Mouse (Mus musculus) Patski (cell line): ENCODE results near the gene Ipmk. TPM values are rescaled to one million over a fixed set of nuclear protein-coding genes. Genes with fewer than 3 reads are reported as not detected.
A peak's percentile ranks its signal among the peaks of the same experiment; 100 is the strongest.

Source experiments
- ATAC-seq: fragments of 100-300 bp; one replicate; pipeline ENCODE4 v1.8.0; 2021
- CTCF ChIA-PET: fragments of 350-600 bp; sonication (Branson Sonifier 250); formaldehyde crosslinking; loops from one replicate; lab custom pipeline; 2022; ENCODE audit warnings: inconsistent platforms; lab: Charles Lee
- POLR2A ChIA-PET: fragments of 350-600 bp; sonication (Branson Sonifier 250); formaldehyde crosslinking; loops from one replicate; lab custom pipeline; 2022; ENCODE audit warnings: antibody characterized with exemption, inconsistent platforms; lab: Charles Lee
- DNase-seq: peaks from one replicate; pipeline ENCODE4 v3.0.0-alpha.2; 2011; ENCODE audit warnings: low read depth, low spot score
- H3K27me3 ChIP-seq: fragments of 371-371 bp; one replicate; pipeline ENCODE4 v1.5.1; 2021
- CTCF ChIP-seq: fragments of 100-300 bp; IDR thresholded peaks from one replicate; pipeline ENCODE4 v1.5.1; 2021
- in situ Hi-C: fragments of 300-500 bp; cut with MboI; formaldehyde crosslinking; loops from 3 replicates; pipeline ENCODE4 v1.11.1; 2018; ENCODE audit warnings: low pct_unique_long_range_greater_than_20kb, mixed read lengths
- polyA plus RNA-seq: library from polyadenylated mRNA; unstranded; gene quantifications from one replicate; pipeline ENCODE4 v1.2.3, GENCODE M21; 2021

The Ipmk gene
- polyA plus RNA-seq, 1 experiment from 2014 or later, result 73.9 TPM

DNA sequence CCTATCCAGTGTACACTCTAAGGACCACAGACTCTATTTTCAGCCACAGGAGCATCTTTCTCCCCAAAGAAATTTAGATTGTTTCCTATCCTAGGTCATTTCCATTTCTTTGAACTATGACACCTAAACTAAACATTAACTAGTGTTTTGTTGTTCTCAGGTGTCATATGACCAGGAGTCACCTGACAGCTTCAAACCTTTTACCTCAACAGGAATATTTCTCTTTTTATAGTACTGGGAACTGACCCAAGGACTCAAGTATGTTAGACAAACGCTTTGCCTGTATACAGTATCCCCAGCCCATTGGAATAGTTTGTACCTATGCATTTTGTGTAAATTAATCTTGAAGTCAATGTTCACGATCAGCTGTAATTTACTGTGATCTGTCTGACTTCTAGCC lies 9.8 kb upstream of the Ipmk start:
- no peaks in the 10 kb centered on the region for H3K27me3 ChIP-seq
- ATAC-seq (no peak), DNase-seq (no peak)
- CTCF ChIA-PET, result interaction anchor here (1.1 to 2.4 kb wide), 4 partner anchors 10 to 63 kb away, joined by 3 to 11 read pairs (median 4); partner anchors contain the start of gene Ipmk
- no peak for TF ChIP-seq CTCF
- in situ Hi-C loops, result no loop called here
- POLR2A ChIA-PET, result no interaction called here

- DNase-seq (no peak), ATAC-seq (no peak)
- no peak for TF ChIP-seq CTCF
- ChIA-PET CTCF (interaction anchor here (1.1 to 2.4 kb wide), 5 partner anchors 9 to 63 kb away, joined by 3 to 11 read pairs (median 4); partner anchors contain the start of gene Ipmk), POLR2A (no interaction called here)
- in situ Hi-C loops, result no loop called here
- no peaks in the 10 kb centered on the region for H3K27me3 ChIP-seq
Observed at GRCm38 (mm10) chr10:71338156-71338905, 9.2 kb upstream of the Ipmk start.

DNA sequence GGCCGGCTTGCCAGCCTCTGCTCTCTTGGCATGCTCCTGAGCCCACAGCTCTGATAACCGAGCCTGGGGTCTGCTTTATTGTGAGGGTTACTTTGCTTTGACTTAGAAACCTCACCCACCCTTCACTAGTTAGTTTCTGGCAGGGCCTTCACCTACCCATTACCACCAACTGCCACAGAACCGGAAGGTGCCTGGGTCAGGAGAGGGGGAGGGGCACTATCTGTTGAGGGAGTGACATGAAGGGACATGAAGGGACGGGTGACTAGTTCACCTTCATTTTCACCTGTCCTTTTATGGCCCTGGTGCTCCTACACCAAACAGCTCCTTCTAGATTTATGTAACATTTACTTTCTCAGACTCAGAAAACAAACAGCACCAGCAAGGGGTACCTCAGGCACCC lies 8.1 kb upstream of the Ipmk start:
- in situ Hi-C loops, result no loop called here
- DNase-seq (no peak), ATAC-seq (no peak)
- ChIA-PET CTCF (interaction anchor here (1.7 to 2.4 kb wide), 2 partner anchors 13 to 62 kb away, joined by 4 to 11 read pairs; no protein-coding TSS in a partner anchor), POLR2A (no interaction called here)
- H3K27me3 ChIP-seq, result no peaks in the 10 kb centered on the region
- TF ChIP-seq CTCF, result no peak

DNA sequence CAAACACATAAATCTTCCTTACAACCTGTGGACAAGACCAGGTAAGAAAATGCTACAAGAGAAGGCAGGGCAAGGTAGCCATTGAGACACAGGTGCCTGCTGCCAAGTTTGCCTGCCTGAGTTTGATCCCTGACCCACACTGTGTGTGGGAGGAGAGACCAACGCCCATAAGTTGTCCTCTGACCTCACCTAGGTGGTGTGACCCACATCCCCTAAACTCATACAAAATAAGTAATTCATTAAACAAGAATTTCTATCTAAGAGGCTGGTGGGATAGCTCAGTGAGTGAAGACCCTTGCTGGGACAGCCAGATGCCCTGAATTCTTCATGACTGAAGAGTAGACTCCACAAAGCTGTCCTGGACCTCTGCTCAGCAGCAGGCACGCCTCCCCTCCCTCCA lies 7.4 kb upstream of the Ipmk start:
- in situ Hi-C loops, result loop anchor here (10.0 kb wide), 1 partner anchor 55 kb away; no protein-coding TSS in a partner anchor
- ATAC-seq (no peak), DNase-seq (no peak)

GRCm38 (mm10) chr10:71341290-71341689 lies 6.3 kb upstream of the Ipmk start:
- ATAC-seq (no peak), DNase-seq (no peak)
- no peaks in the 10 kb centered on the region for H3K27me3 ChIP-seq
- ChIA-PET CTCF (interaction anchor here (0.7 to 1.3 kb wide), 4 partner anchors 9 to 32 kb away, joined by 3 to 4 read pairs (median 3); no protein-coding TSS in a partner anchor), POLR2A (no interaction called here)
- TF ChIP-seq CTCF, result no peak
- in situ Hi-C loops, result loop anchor here (10.0 kb wide), 1 partner anchor 54 kb away; no protein-coding TSS in a partner anchor

More for the DNA sequence above, 7.4 kb upstream of the Ipmk start:
- POLR2A ChIA-PET, result no interaction called here
- no peaks in the 10 kb centered on the region for H3K27me3 ChIP-seq
- no peak for TF ChIP-seq CTCF
- CTCF ChIA-PET, result interaction anchor here (1.7 kb wide), 1 partner anchor 61 kb away, joined by 4 read pairs; no protein-coding TSS in a partner anchor

- TF ChIP-seq CTCF, result no peak
- ATAC-seq (no peak), DNase-seq (no peak)
- in situ Hi-C loops, result loop anchor here (10.0 kb wide), 1 partner anchor 53 kb away; no protein-coding TSS in a partner anchor
- no peaks in the 10 kb centered on the region for H3K27me3 ChIP-seq
- ChIA-PET POLR2A (no interaction called here), CTCF (interaction anchor here (0.7 to 1.4 kb wide), 7 partner anchors 8 to 32 kb away, joined by 3 to 6 read pairs (median 4); no protein-coding TSS in a partner anchor)
Observed at GRCm38 (mm10) chr10:71342030-71342805, 5.3 kb upstream of the Ipmk start.

- in situ Hi-C loops, result loop anchor here (10.0 kb wide), 1 partner anchor 52 kb away; no protein-coding TSS in a partner anchor
- no peaks in the 10 kb centered on the region for H3K27me3 ChIP-seq
- no peak for ATAC-seq
- CTCF ChIA-PET, result interaction anchor here (1.0 to 1.4 kb wide), 3 partner anchors 9 to 16 kb away, joined by 4 to 6 read pairs (median 4); no protein-coding TSS in a partner anchor
- no peak for TF ChIP-seq CTCF
- no peak for DNase-seq
- POLR2A ChIA-PET, result no interaction called here
Observed at GRCm38 (mm10) chr10:71343130-71343529, 4.4 kb upstream of the Ipmk start.

DNA sequence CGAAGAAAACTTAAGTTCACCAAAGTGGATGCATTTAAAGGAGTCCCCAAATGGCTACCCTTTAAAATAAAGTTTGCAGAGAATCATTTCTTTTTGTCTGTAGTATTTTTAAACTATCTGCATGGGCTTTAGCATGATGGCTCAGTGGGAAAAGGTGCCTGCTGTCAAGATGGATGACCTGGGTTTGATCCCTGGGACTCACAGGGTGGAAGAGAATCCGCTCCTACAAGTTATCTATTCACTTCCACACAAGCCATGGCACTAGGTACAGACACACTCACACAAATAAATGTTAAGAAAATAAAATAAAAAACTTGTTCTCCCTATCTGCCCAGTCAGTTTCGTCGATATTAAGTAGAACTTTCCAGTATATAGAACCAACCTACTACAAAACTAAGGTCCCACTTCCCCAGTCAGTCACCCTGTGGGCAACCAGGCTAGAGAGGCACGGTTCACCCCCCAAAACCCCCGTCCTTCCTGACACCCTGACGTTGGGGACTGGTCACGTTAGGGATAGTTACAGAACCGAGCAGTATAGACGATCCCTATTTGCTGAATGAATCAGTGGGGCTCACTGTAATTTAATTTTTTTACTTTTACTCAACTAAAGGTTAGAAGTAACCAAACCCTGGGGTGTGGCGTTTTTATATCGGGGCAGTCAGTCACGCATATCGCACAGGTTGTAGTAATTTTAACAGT lies 3.8 kb upstream of the Ipmk start:
- ChIA-PET CTCF (interaction anchor here (1.0 to 2.4 kb wide), 4 partner anchors 10 to 58 kb away, joined by 4 to 12 read pairs (median 5); no protein-coding TSS in a partner anchor), POLR2A (no interaction called here)
- TF ChIP-seq CTCF, result no peak
- ATAC-seq, result no peak
- in situ Hi-C loops, result loop anchor here (10.0 kb wide), 1 partner anchor 51 kb away; no protein-coding TSS in a partner anchor
- no peaks in the 10 kb centered on the region for H3K27me3 ChIP-seq
- no peak for DNase-seq

- POLR2A ChIA-PET, result interaction anchor here (0.6 to 1.0 kb wide), 4 partner anchors 11 to 659 kb away, joined by 3 read pairs; no protein-coding TSS in a partner anchor
- in situ Hi-C loops, result loop anchor here (10.0 kb wide), 1 partner anchor 50 kb away; no protein-coding TSS in a partner anchor
- no peaks in the 10 kb centered on the region for H3K27me3 ChIP-seq
- no peak for TF ChIP-seq CTCF
- DNase-seq (no peak), ATAC-seq (peak; percentile 41)
- CTCF ChIA-PET, result interaction anchor here (1.2 to 3.4 kb wide), 3 partner anchors 18 to 57 kb away, joined by 5 to 18 read pairs (median 12); no protein-coding TSS in a partner anchor
Observed at GRCm38 (mm10) chr10:71344579-71345143, 2.9 kb upstream of the Ipmk start, which contains the start of gene Cisd1. Gene Cisd1, minus strand, starts transcription at chr10:71344954.
